Mouse (Mus musculus): ENCODE measurements around the gene Xlr. TPM values are rescaled to one million over a fixed set of nuclear protein-coding genes. Genes with fewer than 3 reads are reported as not detected.

Xlr gene
- polyA plus RNA-seq (2014; fragmentation: Illumina TruSeq; extraction: RNeasy Lipid Tissue Mini Kit (QIAGEN cat#74804); ENCODE audit: low read depth, low replicate concordance): 14.6 TPM

DNA sequence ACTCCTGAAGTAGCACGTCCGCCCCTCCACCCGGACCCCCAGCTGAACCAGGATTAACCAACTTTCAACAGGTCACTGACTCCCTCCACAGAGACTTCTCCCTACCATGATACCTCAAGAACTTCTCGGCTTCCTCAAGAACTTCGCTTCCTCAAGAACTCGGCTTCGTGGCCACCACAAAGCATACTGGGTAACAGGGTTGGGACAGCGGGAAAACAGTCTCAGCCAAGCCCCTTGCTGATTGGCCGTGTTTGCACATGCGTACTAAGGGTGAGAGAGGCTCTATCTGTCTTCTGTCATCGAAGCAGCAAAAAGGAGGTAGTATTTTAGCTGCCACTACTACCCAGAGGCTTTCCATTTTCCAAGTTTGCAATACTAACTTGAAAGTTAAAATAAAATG, at the start of gene Xlr:
Gene Xlr, minus strand, starts transcription at position 188 of the 400 bp plus-strand sequence.

GRCm38 (mm10) chrX:53776276-53776675, 21.2 kb downstream of the Xlr start, which contains the start of gene Zfp36l3:
TSS of gene Zfp36l3 (minus strand) at chrX:53776394.

DNA sequence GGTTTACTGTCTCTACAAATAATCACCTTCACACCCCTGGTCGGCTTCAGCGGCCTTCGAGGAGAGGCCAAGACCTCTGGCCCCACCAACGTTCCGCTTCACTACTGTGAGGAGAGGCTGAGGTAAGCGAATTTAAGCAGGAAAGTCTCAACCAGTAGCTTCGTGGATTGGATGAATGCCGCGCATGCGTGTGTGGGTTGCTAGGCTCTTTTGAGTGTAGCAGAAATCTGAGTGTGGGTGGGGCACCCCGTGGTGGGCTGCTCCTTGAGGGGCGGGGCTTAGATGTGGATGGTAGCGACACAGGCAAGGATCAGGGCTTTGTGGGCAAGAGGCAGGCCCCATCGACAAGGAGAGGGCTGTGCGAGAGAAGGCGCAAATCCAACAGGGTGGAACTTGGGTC, 39.8 kb downstream of the Xlr start, which contains the start of gene 1700013H16Rik:
Gene 1700013H16Rik, minus strand, starts transcription at position 96 of the 400 bp plus-strand sequence.

Other genes with a start within 250 kb of the Xlr start
- gene Rtl8c, start 189.7 kb downstream of the Xlr start, polyA plus RNA-seq (2014; fragmentation: Illumina TruSeq; extraction: RNeasy Lipid Tissue Mini Kit (QIAGEN cat#74804); ENCODE audit: low read depth, low replicate concordance): not detected
- not detected for gene Gm14597, start 188.7 kb downstream of the Xlr start, polyA plus RNA-seq (2014; fragmentation: Illumina TruSeq; extraction: RNeasy Lipid Tissue Mini Kit (QIAGEN cat#74804); ENCODE audit: low read depth, low replicate concordance)
- gene Rtl8a, start 154.0 kb downstream of the Xlr start, polyA plus RNA-seq (2014; fragmentation: Illumina TruSeq; extraction: RNeasy Lipid Tissue Mini Kit (QIAGEN cat#74804); ENCODE audit: low read depth, low replicate concordance): 3.2 TPM
- gene Rtl8b, start 127.3 kb downstream of the Xlr start, polyA plus RNA-seq (2014; fragmentation: Illumina TruSeq; extraction: RNeasy Lipid Tissue Mini Kit (QIAGEN cat#74804); ENCODE audit: low read depth, low replicate concordance): 2.5 TPM
- gene 4930502E18Rik, start 72.9 kb downstream of the Xlr start, polyA plus RNA-seq (2014; fragmentation: Illumina TruSeq; extraction: RNeasy Lipid Tissue Mini Kit (QIAGEN cat#74804); ENCODE audit: low read depth, low replicate concordance): 0.73 TPM
- gene 1700013H16Rik, start 39.9 kb downstream of the Xlr start, polyA plus RNA-seq (2014; fragmentation: Illumina TruSeq; extraction: RNeasy Lipid Tissue Mini Kit (QIAGEN cat#74804); ENCODE audit: low read depth, low replicate concordance): not detected
- gene Zfp36l3, start 21.3 kb downstream of the Xlr start, polyA plus RNA-seq (2014; fragmentation: Illumina TruSeq; extraction: RNeasy Lipid Tissue Mini Kit (QIAGEN cat#74804); ENCODE audit: low read depth, low replicate concordance): not detected

Measured in sigmoid colon, adult 10 weeks (tissue).